Mouse (Mus musculus) layer of hippocampus, adult 11-12 months (tissue): ENCODE data around the gene Iffo1.
A peak's percentile ranks its signal among the peaks of the same experiment; 100 is the strongest.

Experiments used
- DNase-seq: peaks from one replicate; pipeline ENCODE4 v3.0.0; 2022; ENCODE audit warnings: low spot score

The Iffo1 gene

DNA sequence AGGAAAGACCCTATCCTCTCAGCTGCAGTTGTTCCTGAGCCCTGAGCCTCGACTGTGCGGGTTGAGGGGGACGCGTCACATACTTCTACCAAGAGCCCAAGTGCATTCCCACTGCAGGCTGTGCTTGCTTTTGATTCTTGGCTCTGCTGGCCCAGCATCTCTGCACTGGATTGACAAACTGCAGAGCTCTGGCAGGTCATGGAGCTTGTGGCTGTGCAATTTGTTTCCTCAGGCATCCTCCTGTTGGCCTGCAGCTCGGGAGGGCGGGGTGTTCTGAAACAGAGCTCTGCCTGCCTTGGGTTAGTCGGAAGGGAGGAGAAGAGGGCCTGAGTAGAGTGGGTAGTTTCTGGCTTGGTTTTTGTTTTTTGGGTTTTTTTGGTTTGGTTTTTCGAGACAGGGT is 2.6 kb upstream of the Iffo1 start:
- DNase-seq = no peak

DNA sequence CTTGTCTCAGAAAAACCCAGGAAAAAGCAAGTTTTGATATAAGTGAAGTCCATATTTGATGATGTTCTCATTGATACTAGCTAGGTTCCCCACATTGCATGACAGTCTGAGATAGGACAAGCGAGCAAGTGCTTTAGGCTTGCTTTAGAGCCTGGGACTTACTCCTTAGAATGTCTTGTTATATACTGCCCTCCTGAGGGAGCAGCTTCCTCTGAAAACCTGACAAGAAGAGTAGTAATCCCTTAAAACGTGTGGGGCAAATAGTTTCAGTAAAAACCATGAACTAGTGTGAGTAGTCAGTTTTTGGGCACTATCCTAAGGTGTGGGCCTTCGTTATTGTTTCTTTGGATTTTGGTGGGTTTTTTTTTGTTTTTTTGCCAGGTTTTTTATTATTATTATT is 1.9 kb upstream of the Iffo1 start:
- DNase-seq = no peak

DNA sequence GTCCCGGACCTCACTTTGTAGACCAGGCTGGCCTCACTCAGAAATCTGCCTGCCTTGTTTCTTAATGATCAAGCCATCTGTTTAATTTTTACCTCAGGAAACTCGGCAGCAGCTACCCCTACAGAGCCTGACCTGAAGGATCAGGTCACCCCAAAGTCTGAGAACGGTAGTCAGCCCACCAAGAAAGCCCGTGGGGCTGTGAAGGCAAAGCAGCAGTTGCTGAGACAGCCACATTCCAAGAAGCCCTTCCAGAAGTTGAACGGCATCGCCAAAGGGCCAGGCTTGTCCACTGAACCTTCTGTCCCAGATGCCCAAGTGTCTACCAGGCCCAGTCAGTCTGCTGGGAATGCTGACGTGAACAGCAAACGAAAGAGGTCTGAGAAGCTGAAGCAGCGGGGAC is 1.1 kb upstream of the Iffo1 start:
- DNase-seq = no peak

DNA sequence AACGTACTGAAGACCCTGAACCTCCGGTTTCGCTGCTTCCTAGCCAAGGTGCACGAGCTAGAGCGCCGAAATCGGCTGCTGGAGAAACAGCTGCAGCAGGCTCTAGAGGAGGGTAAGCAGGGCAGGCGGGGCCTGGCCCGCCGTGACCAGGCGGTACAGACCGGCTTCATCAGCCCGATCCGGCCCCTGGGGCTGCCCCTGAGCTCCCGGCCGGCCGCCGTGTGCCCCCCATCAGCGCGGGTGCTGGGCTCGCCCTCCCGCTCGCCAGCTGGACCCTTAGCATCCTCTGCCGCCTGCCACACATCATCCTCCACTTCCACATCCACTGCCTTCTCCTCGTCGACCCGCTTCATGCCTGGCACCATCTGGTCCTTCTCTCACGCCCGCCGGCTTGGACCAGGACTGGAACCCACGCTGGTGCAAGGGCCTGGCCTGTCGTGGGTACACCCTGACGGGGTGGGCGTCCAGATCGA is 474 bp downstream of the Iffo1 start:
- no peak for DNase-seq

DNA sequence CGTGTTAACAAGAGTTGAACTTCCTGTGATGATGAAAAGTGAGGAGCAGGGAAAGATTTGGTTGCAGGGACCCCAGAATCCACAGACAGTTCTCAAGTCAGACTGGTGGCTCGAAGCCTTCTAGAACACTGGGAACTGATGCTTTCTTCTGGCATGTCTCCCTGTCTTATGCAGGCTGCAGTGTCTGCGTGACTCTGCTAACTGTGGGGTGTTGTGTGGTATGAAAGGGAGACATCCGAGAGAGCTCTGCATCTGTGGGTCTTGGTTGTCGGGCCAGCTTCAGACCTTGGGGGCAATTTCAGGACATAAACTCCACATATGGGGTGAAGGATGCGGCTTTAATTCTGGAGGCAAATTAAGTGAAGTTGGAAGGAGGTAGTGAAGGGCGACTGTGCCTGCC is 1.1 kb downstream of the Iffo1 start:
- no peak for DNase-seq

DNA sequence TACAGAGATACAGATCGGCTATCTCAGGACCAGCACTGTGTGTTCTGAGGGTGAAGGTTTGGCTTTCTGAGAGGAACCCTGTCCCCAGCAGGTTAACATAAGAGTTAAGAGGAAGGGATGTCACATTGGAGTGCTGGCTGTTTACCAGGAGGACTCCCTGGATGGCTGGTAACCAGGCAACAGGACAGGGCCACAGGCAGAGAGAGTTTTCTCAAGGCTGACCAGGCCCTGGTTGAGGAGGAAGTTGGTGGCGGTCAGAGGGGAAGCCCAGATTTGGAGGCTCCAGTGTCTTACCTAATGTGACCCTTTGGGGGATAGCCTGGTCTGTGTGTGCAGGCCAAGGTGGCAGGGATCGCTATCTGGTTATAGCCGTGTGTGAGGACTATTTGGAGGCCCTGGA is 1.8 kb downstream of the Iffo1 start:
- DNase-seq = no peak

DNA sequence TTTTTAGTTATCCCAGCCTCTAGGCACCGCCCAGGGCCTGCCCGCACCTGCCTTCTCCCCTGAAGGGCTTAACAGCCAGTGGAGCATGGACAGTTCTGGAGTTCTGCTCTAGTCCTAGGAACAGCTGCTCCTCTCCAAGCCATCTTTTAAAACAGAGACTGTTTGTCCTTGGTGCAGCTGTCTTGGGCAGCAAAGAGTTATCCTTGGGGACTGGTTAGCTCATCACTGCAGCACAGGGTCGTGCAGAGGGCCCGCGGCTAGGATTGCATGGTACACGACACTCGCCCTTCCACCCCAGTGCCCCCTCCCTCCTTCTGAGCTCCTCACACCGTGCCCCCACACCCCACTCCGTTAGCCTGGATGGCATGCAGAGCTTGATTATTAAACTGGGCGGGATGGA is 2.3 kb downstream of the Iffo1 start:
- no peak for DNase-seq

DNA sequence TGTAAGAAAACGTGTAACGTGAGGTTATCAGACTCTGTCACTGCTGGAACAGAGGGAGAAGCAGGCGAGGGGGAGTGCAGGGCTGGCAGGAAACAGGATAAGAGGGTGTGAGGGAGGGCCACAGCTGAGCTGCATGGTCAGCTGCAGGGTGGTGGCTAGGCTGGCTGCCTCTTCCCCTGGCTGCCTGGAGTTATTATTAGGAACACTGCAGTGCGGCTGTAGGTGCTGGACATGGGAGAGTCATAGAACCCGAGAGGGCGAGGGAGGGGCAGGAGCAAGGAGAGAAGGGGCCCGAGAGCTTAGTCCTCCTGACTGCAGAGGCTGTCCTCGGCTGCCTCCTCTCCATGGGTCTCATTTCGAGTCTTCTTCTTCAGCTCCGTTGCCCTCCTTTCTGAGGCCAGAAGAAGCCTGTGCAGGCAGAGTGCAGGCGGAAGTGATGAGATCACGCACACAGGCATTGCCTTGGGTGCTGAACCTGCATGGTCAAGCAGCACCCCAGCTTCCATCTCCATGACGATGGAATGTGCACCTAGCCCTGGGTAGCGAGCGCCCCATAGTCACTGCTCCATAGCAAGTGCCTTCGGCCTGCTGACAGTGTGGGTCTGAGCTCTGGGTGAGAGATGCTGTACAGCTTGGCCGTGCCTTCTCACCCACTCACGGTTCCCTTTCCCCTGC is 3.3 kb downstream of the Iffo1 start:
- peak; percentile 71 for DNase-seq

DNA sequence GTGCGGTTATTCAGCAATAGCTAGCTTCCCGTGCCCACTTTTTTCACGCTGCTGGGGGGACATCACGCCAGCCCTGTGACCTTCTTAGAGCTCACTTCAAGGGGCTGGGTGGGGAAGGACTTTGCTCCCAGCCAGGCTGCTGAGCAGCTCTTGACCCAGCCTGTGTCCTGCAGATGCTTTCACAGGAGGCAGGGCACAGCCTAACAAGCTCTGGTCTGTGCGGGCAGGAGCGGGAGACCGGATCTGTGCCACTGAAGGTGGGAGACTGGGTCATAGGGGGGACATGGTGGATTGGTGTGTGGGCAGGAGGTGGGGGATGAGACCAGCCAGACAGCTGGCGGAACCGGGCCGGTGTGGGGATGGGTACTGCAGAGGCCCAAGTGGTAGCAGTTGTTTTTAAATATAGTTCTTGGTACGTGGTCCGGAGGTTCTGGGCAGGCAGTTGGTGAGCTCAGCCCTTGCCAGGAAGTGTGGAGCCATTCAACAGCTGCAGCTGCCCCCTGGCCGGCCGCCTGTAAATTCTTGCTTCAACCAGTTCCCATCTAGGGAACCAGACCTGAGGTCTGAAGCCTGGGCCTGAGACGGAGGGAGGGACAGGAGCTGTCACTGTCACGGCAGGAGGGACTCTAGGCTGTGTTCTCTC is 4.0 kb downstream of the Iffo1 start:
- DNase-seq = peak; percentile 75

DNA sequence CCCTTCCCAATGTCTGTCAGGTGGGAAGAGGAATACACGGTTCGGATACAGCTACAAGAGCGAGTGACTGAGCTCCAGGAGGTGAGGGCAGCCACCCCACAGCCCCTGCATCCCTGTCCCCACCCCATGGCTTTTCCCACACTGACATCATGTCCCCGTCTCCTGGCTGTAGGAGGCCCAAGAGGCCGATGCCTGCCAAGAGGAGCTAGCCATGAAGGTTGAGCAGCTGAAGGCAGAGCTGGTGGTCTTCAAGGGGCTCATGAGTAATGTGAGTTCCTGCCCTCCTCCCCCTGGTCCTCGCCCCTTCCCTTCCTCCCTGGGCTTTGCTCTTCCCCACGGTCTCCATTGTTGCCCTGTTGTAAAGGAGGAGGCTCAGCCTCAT is 4.5 kb downstream of the Iffo1 start:
- DNase-seq = no peak

DNA sequence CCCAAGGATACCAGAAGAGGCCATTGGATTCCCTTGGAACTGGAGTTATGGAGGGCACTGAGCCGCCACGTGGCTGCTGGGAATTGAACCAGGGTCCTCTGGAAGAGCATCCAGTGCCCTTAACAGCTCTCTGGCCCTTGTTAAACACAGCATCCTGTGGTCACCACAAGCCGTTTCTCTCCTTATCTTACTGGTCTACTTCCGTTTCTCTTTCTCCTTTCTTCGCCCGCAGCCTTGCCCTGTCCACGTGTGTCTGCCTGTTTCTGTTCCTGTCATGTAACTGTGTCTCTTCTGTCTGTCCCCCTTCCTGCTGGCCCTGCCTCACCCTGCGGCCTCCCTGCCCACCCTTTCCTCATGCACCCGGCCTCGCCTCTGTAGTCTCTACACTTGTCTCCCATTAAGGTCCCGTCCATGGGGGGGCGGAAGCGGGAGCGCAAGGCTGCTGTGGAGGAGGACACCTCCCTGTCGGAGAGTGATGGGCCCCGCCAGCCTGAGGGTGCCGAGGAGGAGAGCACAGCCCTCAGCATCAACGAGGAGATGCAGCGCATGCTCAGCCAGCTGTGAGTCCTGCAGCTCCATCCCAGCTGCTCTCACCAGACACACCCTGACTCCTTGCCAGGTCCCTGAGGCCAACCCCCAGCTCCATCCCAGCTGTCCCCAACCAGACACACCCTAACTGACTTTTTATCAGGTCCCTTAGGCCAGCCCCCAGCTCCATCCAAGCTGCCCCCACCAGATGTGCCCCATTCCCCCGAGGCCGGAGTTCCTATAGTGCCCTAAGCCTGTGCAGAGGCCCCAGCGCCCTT is 7.4 kb downstream of the Iffo1 start:
- no peak for DNase-seq

DNA sequence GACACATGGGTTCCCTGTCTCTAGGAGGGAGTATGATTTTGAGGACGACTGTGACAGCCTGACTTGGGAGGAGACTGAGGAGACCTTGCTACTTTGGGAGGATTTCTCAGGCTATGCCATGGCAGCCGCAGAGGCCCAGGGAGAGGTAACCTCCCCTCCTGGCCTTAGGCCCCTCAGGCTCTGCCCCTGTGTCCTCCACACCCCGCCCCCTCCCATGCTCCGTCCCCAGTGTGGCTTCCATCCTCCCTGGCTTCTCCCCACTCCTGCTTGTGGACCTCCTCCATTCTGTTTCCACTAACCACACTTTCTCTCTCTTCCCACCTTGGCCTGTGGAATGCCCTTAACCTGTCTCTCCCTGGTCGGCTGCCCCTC is 8.0 kb downstream of the Iffo1 start:
- DNase-seq = no peak

DNA sequence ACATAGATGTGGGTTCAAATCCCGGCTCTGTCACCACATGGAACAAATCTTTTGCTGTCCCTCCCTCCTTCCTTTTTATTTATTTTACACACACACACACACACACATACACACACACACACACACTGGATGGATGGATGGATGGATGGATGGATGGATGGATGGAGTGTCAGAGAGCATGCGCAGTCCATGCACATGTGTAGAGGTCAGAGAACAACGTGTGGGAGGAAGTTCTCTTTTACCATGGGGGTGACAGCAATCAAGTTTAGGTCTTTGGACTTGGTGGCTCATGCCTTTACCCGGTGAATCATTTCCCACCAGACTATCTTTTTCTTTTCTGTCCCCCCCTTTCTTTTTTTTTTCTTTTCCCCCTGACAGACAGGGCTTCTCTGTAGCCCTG is 8.6 kb downstream of the Iffo1 start:
- no peak for DNase-seq

DNA sequence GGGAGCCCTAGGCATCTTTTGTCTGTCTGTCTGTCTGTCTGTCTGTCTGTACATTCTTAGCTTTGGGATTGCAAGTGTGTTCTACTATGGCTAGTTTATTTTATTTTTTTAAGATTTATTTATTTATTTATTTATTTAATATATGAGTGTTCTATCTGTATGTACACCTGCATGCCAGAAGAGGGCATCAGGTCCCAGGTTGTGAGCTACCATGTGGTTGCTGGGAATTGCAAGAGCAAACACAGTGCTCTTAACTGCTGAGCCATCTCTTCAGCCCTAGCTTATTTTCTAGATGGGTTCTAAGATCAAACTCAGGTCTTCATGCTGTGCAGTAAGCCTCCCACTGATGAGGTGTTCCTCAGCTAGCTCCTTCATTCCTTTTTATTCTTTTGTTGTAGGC is 9.5 kb downstream of the Iffo1 start:
- DNase-seq = no peak

DNA sequence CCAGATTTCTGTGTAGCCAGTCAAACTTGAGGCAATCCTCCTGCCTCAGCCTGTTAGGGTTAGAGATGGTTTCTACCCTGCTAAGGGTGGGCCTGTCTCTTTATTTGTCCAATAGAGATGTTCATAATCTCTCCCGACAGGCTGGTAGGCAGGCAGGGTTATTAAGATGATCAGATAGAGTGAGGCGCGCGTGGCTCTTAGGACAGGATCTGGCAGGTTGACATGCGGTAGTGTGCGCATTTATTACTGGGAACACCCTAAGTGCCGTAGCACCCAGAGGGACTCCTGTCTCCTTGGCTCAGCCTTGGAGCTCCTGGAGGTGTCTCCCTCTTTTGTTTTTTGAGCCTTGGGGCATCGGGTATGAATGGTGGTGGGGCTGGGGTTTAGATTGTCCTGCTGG is 10.2 kb downstream of the Iffo1 start:
- DNase-seq = no peak

DNA sequence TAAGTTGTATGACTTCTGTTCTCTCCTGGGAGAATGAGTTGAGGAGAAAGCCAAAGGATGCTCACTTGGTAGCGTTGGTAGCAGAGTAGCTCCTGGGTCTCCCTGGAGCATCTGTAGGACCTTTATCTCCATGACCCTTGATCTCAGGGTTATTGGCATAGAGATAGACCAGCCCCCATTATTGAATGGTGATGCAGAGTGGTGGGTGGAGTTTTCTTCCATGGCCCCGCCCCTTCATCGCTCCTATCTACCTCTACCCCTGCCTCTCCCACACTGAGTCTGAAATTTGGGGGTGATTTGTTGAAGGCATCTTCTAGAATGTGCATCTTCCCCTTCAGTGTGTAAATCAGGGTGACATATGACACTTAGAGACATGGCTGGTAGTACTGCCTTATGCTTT is 11.4 kb downstream of the Iffo1 start:
- DNase-seq = no peak

DNA sequence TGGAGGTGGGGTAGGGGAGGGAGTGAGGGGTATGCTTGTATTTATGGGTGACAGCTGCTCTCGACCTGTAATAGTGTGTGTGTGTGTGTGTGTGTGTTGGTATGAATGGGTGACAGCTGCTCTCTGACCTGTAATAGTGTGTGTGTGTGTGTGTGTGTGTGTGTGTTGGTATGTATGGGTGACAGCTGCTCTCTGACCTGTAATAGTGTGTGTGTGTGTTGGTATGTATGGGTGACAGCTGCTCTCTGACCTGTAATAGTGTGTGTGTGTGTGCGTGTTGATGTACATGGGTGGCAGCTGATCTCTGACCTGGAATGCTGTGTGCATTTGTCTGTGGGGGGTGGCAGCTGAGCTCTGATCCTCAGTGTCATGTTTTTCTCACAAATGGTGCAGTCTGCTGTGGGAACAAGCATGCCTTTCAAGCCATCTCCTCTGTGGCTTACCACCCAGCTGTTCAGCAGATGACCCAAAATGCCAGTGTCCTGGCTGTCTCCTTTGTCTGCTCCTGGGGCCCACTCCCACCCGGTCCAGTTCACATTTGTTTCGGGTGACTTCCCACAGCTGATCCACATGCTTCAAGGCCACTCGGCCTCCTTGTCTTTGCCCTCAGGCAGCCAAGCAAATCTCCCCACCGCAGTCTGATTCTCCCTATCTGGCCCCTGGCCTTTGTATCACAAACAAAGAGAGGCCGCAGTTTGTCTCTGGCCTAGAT is 12.0 kb downstream of the Iffo1 start:
- no peak for DNase-seq

DNA sequence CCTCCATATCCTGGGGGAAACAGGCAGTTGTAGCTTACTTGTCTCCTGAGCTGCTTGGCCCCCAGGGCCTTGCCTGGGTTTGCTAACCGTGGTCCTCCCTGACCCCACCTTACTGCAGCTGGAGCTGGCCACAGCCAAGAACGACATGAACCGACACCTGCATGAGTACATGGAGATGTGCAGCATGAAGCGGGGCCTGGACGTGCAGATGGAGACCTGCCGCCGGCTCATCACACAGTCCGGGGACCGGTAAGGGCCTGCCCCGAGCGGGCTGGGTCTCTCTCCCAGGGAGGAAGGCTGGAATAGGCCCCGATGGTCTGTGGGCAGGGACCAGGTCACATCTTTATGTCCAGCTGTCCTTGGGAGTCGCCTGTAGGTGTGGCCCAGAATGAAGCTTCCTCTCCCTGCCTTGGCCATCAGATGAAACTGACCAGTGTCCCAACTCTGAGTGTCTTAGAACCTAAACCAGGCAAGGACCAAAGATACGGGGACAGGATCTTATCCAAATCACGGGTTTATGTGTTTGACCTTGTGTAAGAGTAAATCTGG is 14.0 kb downstream of the Iffo1 start:
- DNase-seq = peak; percentile 13

DNA sequence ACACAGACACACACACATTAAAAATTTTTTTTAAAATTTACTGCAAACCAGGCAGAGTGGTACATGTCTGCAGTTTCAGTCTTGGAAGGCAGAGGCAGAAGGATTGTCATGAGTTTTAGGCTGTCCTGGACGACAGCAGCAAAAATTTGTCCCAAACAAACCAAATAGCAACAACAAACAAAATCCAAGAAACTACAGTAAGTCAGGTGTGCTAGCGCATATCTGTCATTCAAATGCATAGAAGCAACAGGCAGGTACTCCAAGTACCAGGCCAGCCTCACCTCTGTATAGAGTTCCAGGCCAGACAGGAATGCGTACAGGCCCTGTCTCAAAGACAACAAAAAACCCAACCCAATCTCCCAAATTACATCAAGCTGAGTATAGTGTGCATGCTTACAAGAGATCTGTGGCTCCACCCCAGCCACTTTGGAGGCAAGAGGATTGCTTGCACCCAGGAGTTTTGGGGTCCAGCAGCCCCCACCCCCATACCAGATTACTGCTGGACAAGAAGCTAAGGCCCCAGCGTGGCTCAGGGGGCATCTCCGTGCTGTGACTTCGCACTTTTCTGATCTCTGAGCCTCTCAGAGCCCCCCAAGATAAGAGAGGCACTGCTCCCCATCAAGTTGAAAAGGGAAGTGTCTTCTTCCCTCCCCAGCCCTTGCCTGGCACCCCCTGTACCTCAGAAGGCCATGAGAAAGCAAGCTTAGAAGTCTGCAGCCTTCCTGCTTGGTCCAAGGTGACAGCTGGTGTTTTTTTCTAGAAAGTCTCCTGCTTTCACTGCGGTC is 14.9 kb downstream of the Iffo1 start:
- no peak for DNase-seq

DNA sequence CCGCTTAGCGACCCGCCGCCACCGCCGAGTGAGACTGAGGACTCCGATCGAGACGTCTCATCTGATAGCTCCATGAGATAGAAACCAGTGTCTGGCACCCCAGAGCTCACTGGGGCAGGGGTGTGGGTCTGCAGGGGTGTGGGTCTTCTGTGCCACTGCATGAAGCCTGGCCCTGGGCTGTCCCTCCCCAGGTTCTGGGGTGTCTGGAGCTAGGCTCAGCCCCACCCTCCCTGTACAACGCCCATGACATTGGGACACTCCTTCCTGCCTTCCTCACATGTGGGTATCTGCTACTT is 15.5 kb downstream of the Iffo1 start:
- no peak for DNase-seq

DNA sequence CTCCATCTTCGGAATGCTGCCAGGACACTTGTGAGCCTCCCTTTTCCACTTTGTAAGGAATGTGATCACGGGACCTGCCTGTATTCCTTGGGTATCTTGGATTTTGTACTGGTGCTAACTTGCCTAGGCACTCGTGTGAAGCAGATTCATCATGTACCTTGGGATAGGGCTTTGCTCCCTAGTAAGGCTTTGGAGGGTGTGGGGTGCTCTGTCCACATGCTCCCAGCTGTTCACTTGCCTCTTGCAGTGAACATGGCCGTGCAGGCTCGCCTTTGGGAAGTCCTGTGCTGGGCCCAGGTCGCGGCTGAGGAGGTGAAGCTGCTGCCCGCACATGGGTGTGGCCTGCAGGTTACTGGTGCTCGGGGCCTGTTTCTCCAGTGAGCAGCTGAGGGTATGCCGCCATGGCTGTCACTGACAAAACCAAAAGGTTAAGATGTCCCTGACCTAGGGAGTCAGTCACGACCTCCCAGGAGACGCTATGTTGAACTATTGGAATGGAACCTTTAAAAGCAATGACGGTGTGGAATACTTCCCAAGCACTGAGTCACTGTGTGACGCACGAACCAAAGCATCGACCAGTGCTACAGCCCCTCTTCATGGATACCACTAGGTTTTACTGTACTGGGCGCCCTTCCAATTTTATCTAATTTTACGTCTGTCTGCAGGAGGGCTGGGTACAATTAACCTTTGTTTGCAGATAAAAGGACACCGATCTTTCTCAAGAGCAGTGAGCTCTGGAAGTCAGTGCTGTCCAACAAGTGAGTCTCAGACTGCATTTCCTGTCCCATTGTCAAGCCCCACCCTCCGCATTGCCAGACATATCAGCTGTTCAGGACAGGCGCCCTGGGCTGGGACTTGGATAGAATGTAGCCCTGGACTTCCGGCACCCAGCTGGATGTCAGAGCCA is 16.1 kb downstream of the Iffo1 start:
- DNase-seq = peak; percentile 68
